Mouse (Mus musculus) layer of hippocampus, adult 8-10 months (tissue): ENCODE measurements around the gene Syap1. TPM values are rescaled to one million over a fixed set of nuclear protein-coding genes. Genes with fewer than 3 reads are reported as not detected.
"Not testable (repeated sequence)": the region's sequence is repeated elsewhere in the genome, so short reads cannot be mapped to it uniquely, and the experiment has no call there.

Experiments used
- DNase-seq, 2 experiments: peaks; one replicate each; pipeline ENCODE4 v3.0.0; 2022; ENCODE audit warnings: low spot score in 2 of 2
- total RNA-seq, 4 experiments: library from RNA; stranded (reverse); gene quantifications; 2 replicates each; pipeline ENCODE4 v1.2.4; 2022

Gene Syap1
- total RNA-seq, result 10 to 100 TPM; 29.6 to 31.8 (median 30.2) TPM

DNA sequence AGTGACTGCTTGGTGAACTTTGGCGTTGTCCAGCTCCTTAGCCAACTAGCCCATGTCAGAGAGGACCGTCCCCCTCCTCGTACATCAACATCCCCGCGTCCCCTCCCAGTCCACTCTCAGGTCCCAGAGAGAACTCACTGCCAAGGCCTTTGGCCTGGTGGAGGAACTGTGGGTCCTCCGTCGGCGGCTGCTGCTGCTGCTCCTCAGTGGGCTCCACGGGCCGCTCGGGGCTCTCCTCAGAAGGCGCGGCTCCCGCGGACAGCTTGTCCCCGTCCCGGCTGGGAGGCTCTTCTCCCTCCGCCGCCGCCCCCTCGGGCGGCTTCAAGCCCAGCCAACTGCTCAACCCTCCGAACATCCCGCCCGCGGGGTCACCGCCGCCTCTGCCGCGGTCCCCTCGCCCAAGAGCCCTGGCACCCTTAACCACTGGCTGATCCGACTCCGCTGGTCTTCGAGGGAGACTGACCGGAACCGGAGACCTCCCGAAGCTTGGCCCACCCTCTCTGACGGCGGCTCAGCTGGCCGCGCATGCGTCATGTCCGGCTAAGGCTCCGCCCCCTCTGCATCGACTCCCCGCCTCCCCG, at the start of gene Syap1:
Syap1 (minus strand) TSS at position 517 of the 581 bp plus-strand sequence.
- peak; percentile 49 to 68 for DNase-seq

DNA sequence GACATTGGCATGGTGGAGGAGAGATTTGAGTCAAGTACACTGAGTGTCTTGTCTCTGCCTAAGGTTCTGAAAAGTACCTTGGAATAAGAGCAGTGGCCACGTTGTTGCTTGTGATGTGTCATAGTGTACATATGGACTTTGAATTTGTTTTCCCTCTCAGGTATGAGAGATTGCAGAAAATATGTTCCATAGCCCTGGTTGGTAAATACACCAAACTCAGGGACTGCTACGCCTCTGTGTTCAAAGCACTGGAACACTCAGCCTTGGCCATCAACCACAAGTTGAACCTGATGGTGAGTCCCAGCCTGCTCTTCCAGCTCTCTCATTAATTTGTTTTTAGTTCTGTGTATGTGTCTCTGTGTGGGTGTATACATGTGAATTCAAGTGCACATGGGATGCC, 43.2 kb upstream of the Syap1 start:
- no peak for DNase-seq

DNA sequence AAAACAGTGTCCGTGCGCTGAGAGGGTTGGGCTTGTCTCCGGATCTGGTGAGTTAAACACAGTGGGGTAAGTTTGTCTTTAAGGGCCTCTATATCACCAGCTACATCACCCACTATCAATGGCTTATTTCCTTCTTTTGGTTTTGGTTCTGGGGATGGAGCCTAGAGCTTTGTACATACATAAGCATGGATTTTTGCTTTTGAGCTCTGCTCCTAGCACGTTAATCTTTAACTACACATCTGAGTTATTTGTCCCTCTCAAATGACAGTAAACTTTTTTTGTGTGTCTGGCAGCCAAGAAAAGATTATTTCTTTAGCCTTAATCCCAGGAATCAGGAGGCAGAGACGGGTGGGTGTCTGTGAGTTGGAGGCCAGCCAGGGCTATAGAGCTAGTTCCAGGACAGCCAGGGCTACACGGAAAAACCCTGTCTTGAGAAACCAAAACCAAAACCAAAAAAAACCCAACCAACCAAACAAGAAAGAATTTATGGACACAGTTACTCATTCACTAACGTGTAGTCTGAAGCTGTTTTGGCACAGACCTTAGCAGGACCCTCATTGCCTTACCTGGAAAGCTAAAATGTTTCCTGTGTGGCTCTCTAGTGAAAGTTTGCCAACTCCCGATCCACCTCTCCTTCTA, 33.4 kb upstream of the Syap1 start:
- DNase-seq, result no peak

DNA sequence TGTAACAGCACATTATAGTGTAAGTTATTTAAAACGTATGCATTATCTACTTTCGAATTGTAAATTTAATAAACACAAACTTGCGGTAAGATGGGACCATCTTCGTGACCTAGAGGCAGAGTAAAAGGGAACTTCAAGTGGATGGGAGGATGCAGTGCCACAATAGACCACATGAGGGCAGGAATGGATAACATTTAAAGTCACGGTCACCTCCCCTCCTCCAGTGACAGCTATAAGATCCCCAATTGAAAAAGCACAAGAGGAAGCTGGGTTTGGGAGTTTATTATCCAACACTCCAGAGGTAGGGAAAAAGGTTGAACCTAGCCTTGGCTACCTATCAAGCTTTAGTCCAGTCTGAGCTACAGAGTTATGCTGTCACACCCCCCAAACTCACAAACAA, 27.4 kb upstream of the Syap1 start:
- peak; percentile 15 to 36 for DNase-seq

DNA sequence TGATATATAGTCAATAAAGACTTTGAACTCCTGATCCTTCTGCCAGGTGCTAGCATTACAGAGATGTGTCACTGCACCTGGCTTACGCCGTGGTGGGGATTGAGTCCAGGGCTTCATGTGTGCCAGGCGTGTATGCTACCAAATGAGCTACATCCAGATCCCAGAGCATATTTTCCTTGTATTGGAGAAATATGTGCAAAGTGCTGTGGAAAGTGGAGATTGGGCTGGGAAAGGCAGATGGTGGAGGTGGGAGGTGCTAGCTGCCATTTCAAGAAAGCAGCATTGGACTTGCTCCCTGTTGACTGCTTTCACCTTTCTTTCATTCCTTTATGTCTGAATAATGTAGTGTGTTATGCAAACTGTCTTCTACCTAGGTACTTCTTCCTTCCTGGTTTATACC, 25.4 kb upstream of the Syap1 start:
- DNase-seq, result no peak

DNA sequence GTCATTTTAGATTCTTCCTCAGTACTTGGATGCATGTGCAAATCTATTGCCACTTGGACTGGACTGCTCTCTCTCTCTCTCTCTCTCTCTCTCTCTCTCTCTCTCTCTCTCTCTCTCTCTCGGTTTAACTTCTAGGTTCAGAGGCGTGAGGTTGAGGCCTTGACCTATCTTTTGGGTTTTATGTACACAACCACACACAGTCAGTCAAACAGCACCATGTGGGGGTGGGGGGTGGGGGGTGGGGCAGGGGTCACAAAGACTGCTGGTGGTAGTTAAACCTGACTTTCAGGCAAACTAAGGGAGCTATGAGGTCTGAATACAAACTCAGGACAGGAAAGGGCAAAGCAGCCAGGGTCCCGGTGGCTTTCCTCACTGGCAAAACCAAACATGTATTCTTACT, 19.3 kb upstream of the Syap1 start:
- no peak for DNase-seq

DNA sequence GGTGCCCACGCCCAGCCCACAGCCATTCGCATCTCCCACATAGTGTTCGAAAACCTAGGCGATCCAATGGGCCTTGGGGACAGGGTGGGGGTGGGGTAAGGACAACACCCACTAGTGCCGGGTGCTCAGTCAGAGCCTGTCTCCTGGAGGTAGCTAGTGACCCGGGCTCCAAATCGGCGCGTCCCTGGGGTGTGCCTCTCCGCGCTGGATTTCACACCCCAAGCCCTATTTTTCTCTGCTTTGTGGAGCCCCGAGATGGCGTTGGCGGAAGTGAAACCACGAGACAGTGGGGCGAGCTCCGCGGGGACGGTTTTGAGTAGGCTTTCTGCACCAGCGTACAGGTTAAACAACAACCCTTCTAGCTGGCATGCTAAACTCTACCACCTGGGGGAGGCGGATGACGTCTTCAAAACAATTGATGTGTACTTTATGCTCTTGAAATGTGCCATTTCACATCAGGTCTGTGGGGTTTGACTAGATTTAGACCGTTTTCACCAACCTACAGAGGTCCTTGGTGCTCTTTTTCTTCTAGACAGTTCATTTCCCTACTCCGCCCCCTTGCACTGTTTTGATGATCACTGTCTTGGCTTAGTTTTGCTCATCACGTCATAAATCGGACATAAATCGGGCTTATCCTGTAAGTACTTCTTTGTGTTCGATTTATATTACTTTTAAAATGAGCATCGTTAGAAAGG, 13.9 kb upstream of the Syap1 start:
- peak; percentile 14 to 19 for DNase-seq

DNA sequence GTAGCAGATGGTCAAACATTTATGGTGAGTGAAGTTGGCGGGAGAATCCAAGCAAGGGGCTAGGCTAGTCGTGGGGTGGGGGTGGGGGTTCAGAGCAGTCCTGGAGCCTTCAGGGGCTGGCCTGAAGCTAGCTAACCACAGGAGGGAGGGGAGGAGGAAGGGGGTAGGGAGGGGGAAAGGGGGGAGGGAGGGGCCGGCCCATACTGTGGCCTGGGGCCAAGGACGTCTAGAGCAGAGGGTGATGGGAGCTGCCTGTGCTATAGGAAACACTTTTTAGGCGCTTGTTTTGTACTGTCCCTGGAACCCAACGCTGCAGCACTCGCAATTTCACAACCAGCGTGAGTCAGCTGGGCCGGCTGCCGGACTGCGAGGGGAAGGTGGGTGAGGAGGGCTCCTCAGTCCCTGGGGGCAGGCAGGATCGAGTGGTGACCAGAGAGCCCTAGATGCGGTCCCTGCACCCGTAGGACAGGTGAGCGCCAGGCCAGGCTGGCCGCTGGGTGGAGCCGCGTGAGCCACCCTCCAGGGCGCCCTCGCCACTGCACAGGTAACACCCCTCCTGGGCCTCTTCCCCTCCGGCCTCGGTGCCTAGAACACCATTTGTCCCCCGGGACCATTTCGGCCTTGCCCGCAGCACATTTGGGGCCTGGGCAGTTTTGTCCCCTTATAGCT, 13.3 kb upstream of the Syap1 start:
- peak; percentile 8 to 13 for DNase-seq

DNA sequence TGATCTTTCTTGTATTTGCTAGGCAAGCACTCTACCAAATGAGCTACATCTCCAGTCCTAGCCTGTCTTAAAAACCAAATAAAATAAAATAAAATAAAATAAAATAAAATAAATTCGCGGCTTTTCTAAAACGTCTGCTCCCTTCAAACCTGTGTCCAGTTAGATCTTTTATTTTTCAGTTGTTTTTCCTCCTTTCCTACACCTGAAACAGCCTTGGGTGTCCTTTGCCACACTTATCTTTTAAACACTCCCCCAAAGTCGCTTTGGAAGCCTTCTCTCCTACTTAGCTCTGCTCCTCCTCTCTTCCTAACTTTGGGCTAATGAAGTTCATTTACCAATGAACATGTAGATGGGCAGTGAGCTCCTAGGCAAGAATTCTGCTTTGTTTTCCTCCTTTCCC, 12.7 kb upstream of the Syap1 start, which contains the start of gene Ctps2:
Ctps2 (plus strand) TSS at position 301 of the 400 bp plus-strand sequence.
- DNase-seq, result no peak

DNA sequence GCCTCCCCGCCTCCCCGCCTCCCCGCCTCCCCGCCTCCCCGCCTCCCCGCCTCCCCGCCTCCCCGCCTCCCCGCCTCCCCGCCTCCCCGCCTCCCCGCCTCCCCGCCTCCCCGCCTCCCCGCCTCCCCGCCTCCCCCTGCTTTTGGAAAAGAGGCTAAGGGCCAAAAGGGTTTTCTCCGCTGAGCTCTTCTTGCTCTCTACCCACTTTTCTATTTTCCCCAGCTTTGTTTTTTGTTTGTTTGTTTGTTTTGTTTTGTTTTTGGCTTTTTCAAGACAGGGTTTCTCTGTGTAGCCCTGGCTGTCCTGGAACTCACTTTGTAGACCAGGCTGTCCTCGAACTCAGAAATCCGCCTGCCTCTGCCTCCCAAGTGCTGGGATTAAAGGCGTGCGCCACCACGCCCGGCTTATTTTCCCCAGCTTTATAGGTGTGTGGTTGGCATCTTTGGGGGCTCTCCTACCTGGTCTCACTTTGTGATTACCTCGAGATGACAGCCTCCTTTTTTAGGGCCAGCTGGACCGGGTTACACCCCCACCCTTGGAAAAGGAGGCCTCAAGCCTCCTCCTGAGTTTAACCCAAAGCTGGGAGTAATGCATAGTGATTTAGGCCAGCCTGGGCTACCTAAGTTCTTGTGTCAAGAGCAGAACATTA, 452 bp upstream of the Syap1 start:
- DNase-seq, result not testable (repeated sequence)

DNA sequence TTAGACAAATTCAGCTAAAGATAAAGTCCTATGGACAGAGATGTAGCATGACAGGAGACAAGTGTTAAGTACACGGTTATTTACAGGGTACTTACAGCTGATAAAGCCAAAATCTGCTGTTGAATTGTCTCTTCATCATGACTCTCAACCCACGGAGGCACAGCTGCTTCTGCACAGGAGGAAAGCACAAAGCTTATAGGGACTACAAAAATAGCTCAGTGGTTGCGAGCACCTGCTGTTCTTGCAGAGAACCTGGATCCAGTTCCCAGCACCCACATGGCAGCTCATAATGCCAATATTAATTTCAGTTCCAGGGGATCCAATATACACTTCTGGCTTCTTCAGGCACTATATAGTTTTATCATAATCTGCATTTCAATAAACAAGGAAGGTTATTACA, 10.0 kb downstream of the Syap1 start:
- no peak for DNase-seq

DNA sequence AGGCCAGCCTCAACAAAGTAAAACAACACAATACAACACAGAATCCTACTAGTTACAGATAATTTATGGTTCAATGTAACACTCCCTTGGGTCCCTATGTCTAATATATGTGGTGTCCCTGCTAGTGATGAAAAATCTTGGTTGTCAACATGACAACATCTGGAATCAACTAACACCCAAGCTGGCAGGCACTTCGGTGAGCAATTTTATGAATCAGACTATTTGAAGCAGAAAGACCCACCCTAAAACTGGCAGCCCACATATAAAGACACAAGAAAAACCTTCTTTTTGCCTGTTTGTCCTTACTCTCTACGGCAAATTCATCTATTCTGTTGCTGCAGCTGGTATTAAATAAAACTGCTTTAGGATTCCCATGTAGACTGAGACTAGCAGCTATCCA, 14.5 kb downstream of the Syap1 start:
- DNase-seq, result no peak

DNA sequence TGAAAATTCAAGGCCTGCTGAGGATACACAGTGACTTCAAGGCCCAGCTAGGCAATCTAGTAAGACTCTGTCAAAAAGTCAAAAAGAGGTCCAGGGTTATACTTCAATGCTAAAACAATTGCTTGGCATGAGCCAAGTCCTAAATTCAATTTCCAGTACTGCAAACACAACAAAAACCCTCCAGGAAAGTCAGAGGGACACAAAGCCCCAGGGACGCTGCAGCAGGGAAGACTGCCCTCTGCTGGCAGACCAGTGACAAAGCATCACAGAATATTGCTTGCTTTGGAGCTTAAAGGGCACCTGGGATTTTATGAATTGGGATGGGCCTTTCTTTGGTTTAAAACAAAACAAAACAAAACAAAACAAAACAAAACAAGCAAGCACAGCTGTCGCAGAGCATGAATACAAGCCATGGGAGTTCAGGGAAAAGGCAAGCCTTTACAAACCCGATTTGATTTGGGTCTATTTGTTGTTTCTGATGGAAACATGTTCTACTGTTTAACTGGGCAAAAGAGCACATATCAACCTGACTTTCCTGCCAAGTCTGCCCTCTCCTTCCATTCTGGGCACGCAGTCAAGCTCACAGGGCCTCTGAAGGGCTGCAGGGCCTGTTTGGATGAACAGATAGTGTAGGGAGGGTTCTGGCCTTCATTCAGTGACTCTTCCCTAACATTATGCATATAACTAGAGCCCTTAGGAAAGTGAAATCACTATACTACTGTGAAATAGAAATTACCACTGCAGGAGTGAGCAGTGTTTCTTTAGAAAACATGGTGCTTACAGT, 16.3 kb downstream of the Syap1 start:
- no peak for DNase-seq

DNA sequence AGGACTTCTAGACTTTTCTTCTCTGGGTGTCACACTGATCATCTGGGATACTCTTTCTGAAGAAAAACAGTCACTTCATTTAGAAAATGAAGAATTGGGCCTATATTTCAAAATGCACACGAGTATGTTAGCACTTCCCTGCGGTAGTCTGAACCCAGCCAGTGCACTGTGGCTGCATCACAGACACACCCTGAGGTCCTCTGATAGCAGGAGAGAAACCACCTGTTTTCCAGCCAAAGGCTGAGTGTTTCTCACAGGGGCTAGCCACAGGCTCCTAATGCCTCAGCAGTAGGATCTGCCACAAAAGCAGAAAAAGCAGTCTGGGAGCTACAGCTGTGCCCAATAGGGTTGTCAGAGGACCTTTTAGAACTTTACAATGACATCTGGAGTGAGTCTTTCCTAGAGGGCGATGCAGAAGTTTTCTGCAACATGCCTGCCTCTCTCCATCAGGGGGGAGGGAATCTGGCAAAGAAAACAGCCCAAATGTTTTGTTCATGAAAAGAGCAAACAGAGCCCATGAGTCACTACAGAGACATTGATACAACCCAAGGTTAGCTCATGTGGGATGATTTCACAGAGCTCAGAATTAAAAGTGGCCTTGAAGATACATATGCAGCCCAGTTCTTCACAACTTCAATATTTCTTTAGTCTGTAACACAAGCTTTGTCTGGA, 19.8 kb downstream of the Syap1 start:
- no peak for DNase-seq

DNA sequence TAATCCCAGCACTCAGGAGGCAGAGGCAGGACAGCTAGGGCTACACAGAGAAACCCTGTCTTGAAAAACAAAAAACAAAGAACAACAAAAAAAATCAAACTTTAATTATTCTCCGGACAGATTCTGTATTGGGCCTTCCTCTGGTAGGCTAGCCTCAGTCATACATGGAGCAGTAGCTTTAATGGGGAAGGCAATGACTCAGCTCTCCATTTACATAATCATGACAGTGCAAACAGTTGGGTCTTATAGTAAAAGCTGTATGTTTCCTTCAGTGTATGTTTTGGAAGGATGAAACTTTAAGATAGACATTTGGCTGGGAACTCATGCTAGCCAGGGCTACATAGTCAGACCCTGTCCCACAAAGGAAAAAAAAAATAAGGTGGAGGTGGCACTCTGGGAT, 39.6 kb downstream of the Syap1 start:
- no peak for DNase-seq

DNA sequence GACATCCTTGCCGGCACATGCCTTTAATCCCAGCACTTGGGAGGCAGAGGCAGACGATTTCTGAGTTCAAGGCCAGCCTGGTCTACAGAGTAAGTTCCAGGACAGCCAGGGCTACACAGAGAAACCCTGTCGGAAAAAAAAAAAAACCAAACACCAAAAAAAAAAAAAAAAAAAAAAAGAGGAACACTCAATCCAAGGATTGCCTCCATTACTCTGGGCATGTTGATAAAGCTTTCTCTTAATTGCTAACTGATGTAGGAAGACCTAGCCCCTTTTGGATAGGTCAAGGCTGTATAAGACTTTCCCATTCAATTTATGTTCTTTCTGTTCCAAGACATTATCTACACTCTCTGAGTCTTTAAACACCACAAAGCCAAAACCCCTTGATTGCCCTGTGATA, 42.7 kb downstream of the Syap1 start:
- no peak for DNase-seq

DNA sequence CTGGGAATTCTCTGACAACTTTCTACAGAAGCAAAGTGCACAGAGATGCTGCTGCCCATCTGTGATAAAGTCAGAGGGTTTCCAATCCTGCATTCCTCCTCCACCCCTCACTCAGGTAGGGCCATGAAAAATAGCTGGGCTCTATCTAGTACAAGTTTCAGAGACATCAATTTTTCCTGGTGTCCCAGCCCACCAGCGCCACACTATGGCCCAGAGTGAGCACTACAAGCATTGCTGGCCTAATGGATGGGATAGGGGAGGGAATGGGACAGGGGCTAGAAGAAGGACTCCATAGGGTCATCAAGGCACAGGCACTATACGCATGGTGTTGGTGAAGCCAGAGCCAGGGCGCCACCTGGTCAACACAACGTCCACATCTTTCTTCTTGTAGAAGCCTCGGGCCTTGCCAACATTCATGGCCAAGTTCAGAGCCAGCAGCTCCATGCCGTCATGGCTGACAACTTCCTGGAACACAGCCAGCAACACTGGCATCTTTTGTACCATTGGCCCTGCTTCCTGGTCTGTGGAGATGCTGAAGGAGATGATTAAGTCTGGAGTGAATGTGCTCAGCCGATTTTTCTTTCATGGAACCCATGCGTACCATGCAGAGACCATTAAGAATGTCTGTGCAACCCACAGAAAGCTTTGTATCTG, 43.7 kb downstream of the Syap1 start:
- no peak for DNase-seq

DNA sequence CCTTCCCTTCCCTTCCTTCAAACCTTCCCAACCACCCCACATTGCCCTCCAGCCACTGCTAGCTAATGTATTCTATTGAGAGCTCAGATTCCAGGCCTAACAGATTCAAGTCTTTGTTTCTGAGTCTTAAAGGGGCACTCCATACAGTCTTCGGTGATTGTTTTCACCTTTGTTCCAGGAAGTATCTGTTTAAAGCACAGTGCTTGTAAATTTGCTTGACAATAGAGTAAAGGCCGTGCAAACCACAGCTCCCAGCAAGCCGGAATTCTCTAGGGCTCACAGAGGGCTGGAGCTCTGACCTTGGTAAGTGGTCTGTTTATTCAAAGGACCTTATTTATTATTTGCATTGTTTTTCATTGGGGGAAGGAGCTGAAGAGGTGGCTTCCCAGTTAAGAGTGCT, 56.1 kb downstream of the Syap1 start:
- DNase-seq, result no peak

DNA sequence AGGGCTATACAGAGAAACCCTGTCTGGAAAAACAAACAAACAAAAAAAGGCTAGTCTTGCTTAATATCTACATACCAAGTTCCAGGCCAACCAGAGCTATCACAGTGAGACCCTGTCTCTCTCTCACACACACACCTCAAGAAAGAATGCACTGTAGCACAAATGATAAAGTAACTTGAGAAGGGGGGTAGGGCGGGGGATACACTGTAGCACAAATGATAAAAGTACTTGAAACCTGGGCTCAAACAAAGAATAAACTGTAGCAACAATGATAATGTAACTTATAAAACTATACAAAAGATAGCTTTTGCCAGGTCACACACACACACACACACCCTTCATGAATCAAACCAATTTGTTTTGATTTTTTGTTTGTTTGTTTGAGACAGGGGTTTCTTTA, 56.7 kb downstream of the Syap1 start:
- DNase-seq, result no peak

DNA sequence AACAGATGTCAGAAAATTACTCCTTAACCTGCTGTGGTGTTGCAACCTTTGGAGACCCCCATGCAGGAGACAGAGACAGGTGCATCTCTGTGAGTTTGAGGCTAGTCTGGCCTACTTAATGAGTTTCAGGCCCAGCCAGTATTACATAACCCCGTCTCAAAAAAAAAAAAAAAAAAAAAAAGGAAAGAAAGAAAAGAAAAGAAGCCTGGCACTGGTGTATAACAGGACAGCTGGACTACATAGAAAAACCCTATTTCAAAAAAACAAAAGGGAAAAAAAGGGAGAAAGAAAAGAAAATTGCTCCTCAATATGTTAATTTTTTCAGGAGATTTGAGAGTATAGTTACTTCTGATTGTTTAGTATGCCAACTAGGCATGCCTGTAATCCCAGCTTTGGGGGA, 57.2 kb downstream of the Syap1 start:
- no peak for DNase-seq
